Mouse (Mus musculus): ENCODE measurements around the gene Srpk3.
"Not testable (repeated sequence)": the region's sequence is repeated elsewhere in the genome, so short reads cannot be mapped to it uniquely, and the experiment has no call there.

The Srpk3 gene

DNA sequence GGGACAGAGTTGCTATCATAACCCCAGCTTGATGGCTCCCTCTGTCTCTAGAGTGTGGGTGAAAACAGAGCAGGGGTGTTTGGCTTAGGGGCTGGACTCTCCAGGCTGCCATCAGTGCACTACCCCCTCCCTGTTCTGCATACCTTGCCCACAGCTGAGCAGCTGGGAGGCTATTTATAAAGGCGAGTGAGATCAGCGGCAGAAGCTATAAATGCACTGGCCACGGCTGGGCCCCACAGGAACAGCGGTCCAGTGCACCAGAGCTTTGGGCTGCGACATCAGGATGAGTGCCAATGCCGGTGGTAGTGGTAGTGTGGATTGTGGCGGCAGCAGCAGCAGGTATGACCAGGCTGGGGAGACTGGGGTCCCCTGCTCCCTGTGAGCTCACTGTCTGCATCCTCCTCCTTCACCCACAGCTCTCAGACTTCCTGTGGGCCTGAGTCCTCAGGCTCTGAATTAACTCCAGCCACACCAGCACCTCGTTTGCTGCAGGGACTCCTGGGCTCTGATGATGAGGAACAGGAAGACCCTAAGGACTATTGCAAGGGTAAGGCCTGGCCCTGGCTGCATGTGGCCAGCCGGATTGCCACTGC, at the start of gene Srpk3:
Srpk3 (plus strand) TSS at position 238 of the 593 bp plus-strand sequence.
- no peak for DNase-seq (ENCODE audit: inconsistent ontology term)

DNA sequence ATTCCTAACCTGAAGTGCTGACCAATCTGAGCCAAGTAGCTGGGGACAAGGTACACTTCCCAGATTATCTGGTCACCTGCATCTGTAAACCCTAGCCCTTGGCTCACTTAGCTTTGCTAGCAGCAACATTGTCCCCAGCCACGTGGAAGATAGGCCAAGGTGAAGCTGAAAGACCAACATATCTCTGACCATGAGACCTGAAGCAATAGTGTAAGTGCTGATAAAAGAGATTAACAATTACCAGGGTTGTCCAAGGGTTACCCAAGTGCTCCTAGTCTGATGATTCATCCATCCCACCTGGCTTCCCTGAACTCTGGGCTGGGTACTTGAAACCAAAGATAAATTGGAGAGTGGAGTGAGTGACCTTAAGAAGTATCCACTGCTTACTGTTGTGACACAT, 43.3 kb upstream of the Srpk3 start:
- no peak for DNase-seq (ENCODE audit: inconsistent ontology term)

DNA sequence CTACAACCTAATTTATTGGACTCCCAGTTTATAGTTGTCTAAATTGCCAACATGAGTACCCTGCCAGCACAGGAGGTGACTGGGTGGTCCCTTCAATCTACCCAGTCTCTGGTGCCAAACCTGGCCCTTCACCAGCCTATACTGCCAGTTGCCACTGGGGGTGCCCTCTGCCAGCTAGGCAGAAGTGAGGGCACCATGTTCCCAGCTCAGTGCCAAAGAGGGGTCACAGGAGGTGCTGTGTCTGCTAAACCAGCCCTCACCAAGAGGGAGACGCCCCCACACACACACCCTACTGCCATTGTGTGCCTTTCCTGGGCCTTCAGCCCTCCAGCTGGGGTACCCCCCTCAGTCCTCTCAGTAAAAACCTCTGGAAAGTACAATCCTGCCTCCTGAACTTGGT, 36.0 kb upstream of the Srpk3 start:
- DNase-seq (ENCODE audit: inconsistent ontology term): no peak

DNA sequence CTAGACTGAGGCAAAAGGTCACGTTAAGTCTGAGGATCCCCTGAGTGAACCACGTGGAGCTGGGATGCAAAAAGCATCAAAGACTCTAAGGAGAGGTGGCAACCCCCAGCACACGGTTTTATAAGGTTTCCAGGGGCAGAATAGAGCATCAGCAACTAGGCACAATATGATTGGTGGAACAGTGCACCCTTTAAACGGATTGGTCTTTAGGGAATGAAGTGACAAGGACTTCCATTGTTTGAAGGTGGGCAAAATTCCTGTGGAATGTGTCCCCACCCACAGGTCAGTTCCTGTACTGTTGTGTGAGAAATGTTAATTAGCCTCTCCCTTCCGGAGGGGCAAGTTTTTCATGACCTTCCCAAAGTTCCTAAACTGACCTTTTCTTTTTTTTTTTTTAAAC, 35.1 kb upstream of the Srpk3 start:
- no peak for DNase-seq (ENCODE audit: inconsistent ontology term)

DNA sequence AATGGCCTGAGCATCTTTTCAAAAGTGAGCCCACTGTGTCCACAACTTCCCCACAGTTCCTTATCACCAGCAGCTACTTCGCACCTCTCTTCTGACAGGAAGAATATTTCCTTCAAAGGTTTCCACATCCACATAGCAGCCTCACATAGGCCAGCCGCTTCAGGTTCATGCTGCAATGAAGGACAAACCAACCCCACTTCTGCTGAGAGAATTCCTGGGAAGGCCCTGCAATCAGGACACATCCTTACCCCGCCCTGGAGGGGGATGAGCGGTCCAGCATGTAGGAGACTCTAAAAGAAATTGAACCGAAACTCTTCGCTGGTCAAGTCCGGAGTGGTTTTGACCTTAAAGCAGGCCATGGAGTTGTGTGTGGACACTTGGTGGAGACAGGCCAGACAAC, 34.4 kb upstream of the Srpk3 start:
- not testable (repeated sequence) for DNase-seq (ENCODE audit: inconsistent ontology term)

DNA sequence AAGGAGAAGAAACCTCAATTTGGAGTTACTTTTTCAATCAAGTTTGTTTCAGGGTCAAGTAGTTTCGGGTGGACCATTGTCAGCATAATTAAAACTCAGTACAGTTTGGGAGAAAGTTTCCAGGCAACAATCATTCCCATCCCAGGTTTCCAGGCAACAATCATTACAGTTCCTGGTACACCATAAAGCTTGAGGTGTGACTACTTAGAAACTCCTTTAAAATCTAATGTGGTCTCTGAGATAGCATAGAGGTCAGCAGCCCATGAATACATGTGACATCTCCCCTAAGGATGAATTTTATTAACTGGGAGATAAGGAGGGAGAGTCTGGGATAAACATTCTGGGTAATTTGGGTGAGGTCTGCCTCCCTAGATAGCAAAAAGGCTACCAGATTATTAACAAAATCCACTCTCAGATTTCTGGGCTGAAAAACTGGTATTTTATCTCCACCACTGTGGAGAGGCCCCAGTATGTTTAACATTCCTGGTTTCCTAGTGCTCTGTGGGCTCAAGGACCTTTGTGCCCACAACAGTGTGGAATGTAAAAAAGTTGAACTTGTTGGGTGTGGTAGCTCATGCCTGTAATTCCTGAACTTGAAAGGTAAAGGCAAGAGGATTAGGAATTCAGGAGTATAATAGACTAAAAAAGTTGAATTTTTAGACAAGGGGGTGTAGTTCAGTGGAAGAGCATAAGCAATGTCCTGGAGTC, 29.3 kb upstream of the Srpk3 start:
- no peak for DNase-seq (ENCODE audit: inconsistent ontology term)

DNA sequence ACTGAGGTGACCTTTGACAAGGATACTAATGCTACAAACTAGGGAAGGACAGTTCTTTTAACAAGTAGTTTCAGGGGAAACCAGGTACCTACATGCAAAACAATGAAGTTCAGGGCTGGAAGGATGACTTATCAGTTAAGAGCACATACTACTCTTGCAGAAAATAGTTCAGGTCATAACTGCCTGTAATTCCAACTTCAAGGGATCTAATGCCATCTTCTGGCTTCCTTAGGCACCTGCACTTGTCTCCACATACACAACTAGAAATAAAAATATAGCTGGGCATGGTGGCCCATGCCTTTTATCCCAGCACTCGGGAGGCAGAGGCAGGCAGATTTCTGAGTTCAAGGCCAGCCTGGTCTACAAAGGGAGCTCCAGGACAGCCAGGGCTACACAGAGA, 25.2 kb upstream of the Srpk3 start:
- no peak for DNase-seq (ENCODE audit: inconsistent ontology term)

DNA sequence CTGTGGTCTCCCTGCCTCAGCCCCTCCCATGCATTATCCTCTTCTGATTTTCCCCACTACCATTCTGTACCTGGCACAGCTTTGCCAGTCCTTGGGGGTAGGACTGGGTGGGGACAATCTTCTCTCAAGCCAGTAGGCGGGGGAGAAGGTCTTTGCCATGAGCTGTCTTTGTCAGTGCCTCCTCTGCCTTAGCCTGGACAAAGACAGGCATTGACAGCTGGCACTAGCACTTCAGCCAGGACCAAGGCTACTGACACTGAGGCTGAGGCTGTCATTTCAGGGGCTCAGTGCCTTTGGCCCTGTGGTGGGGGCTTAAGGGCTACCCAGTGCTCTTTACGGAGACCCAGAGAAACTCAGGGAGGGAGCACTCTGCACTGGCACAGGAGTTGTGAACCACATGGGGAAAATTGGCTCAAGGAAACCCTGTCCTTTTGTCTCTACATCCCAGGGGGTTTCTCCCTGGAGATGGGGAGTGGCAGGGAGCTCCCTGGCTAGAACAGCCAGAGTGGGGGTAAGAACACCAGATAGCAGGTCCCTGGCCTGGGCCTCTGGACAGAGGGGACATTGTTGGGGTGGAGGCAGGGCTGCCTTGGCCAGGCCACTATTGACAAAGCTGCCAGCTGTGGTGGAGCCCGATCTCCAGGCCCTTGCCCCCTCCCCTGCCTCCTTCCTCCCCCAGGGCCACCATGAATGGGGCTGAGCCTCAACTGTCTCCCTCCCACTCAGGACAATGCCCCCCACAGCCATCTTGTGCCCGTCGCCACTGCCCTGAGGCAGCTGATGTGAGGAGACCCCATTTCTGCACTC, 17.7 kb upstream of the Srpk3 start, which contains the start of gene Plxnb3:
Plxnb3 (plus strand) TSS at position 757 of the 807 bp plus-strand sequence.
- no peak for DNase-seq (ENCODE audit: inconsistent ontology term)

DNA sequence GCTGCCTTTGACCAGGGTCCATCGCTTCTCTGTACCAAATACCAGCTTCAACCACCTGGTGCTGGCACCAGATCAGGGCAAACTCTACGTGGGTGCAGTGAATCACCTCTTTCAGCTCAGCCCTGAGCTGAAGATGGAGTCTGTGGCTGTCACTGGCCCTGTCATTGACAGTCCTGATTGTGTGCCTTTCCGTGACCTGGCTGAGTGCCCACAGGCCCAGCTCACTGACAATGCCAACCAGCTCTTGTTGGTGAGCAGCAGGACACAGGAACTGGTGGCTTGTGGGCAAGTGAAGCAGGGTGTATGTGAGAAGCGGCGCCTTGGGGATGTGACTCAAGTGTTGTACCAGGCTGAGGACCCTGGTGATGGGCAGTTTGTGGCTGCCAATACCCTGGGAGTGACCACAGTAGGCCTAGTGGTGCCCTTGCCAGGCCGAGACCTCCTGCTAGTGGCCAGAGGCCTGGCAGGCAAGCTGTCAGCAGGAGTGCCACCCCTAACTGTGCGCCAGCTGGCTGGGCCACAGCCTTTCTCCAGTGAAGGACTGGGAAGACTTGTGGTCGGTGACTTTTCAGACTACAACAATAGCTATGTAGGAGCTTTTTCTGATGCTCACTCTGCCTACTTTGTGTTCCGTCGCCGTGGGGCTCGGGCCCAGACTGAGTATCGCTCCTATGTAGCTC, 15.5 kb upstream of the Srpk3 start:
- DNase-seq (ENCODE audit: inconsistent ontology term): peak; percentile 71

DNA sequence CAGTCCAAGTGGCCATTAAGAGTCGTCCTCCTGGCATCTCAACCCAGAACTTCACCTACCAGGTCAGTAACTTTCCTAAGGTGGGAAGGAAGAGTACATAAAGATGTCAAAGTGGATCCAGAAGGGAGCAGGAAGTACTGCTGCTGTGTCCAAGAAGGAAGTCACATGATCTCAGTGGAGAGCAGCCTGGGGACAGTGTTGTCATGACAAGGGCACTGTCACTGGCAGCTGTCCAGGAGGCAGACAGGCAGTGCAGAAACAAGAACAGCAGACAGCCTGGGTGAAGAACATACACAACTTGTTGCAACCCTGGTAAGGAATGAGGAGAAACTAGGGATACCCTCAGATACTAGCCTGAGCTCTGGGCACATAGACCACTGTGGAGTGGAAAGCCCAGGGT, 8.9 kb upstream of the Srpk3 start:
- DNase-seq (ENCODE audit: inconsistent ontology term): no peak

DNA sequence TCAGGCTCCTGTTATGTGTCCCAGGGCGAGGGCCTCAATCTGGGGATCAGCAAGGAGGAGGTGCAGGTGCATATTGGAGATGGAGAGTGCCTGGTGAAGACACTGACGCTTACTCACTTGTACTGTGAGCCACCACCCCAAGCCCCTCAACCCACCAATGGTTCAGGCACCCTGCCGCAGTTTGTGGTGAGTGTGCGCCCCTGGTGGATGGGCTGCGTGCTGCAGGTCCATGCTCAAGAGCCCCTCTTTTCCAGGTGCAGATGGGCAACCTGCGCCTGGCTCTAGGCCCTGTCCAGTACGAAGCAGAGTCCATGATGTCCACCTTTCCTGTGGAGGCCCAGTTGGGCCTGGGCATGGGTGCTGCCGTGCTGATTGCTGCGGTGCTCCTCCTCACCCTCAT, 6.9 kb upstream of the Srpk3 start:
- no peak for DNase-seq (ENCODE audit: inconsistent ontology term)

DNA sequence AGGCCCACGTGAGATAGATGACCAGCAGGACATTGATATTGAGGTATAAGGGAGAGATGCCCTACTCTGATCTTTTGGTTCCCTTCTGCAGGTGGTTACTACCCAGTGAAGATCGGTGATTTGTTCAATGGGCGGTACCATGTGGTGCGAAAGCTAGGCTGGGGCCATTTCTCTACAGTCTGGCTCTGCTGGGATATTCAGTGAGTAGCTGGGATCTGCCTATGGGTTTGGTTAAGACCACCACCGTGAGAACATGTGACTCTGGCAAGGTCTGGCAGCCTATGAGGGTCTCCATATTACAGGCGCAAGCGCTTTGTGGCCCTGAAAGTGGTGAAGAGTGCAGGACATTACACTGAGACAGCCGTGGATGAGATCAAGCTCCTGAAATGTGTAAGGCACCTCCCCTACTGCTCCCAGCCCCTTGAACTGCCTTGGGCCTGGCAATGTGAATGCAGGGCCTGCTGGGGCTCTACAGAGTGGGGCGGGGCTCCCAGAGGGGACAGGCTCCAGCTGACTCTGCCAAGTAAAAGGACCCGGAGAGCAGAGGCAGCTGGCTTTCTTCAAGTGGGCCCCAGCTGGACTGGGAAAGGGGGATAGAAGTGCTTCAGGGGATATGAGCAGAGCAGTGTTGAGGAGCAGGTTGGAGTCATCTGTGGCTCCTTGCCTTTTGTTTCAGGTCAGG, 738 bp downstream of the Srpk3 start:
- no peak for DNase-seq (ENCODE audit: inconsistent ontology term)

DNA sequence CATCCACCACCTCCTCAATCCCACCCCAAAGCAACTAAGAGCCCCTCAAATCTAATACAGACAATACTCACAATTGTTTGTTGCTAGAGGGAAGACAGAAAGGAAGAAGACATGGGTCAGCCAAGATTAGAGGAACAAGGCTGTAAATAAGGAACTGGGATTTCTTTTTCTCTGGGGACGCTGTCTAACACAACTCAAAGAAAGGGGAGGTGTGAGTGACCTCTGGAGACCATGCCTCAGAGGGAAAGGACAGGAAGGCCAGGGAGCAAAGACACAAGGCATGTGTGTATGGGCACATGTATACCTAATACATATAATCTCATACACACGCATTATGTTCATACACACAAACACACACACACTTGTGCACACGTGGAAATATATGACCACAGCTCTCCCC, 8.0 kb downstream of the Srpk3 start:
- no peak for DNase-seq (ENCODE audit: inconsistent ontology term)

DNA sequence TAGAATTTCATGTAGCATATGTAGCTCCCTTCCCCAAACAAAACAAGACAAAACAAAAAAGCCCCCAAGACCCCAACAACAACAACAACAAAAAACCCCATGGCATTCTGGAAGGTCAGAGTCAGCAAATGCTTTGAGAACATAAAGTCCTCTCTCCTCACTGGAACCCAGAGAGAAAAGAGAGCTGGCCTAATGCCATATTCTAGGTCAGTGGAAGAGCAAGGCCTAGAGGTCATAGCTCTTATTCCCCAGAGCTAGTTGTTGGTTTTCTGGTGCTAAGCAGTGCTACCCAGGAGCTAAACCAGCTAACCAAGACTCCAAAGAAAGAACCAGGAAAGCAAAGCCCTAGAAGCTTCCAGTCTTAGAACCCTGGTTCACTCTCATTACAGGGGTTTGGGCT, 11.5 kb downstream of the Srpk3 start:
- DNase-seq (ENCODE audit: inconsistent ontology term): no peak

DNA sequence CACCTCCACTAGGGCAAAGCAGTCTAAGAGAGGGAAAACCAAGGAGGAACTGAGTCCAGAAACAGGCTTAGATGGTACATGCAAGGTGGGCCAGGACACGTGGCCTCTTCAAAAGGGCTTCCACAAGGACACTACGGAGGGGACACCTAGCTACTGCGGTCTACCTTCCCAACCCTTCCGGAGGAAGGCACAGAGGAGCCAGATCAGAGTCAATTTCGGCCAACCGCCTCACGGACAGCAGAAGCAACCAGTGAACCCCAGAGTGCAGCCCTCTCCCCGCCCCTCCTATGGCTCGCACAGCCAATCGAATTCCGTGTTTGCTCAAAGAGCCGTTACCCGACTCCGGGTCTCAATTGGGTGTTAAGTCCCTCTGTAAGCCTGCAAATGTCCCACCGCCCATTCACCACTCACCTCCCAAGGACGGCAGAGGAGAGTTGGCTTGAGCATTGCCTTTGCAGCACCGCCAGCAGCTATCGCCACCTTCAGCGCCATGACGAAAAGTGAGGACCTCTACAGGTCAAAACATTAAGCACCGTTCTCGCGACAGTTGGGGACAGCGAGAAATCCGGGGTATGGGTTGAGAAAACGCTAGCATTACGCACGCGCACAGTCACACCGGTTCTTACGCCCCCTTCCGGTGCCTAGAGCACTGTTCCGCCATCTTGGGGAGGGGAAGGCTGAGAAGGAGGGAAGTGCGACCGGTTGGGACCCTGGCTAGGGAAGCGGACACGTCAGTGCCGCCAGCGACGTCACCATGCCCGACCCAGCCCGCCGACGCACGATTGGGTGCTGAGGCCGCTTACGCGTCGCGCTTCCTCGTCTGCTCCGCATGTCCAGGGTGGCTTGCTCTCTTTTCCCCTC, 12.4 kb downstream of the Srpk3 start, which contains the start of the genes Idh3g and Ssr4:
Idh3g (minus strand) TSS at position 534 of the 861 bp plus-strand sequence.
Ssr4 (plus strand) TSS at position 665 of the 861 bp plus-strand sequence.
- peak; percentile 97 for DNase-seq (ENCODE audit: inconsistent ontology term)

DNA sequence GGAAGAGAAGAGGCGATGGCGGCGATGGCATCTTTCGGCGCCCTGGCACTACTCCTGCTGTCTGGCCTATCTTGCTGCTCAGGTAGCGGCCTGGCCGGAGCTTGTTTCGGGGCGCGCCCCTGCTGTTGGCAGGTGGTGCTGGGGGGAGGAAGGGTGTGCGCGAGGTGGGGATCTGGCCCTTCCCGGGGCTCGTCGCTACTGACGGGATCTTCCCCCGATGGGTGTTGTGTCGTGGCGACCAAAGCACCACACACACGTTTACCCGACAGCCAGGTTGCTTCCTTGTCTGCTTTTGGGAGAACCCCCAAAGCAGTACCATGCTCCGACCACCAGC, 13.0 kb downstream of the Srpk3 start:
- DNase-seq (ENCODE audit: inconsistent ontology term): no peak

DNA sequence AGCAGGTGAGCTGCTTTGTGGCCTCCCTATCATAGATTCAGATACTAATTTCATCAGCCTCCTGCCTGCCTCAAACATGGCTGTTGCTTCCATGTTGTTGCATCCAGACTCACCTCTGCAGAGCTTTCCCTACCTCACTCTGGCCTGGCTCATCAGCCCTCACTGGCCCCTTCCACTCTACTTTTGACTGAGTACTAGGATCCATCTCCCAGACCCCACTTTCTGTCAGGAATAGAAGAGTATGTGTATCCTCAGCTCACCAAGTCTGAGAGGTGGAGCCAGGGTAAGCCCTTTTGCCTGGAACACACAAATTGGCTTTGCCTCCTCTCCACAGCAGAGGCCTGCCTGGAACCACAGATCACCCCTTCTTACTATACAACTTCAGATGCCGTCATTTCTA, 14.3 kb downstream of the Srpk3 start:
- DNase-seq (ENCODE audit: inconsistent ontology term): no peak

DNA sequence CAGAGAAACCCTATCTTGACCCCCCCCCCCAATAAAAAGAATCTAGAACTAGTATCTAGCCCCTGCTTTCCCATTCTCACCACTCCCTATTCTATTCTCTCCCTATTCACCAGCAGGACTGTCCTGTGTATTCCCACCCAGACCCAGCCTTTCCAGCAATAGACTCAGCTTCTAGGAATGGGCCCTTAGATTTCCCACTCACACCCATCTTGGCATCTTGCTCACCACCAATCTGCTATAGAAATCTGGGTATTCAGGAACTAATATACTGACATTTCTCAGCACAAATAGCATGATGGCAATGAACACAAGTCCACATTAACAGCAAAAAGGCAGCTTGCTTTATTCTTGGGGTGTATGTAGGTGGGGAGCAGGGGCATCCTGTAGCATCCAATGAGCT, 18.8 kb downstream of the Srpk3 start:
- DNase-seq (ENCODE audit: inconsistent ontology term): no peak

DNA sequence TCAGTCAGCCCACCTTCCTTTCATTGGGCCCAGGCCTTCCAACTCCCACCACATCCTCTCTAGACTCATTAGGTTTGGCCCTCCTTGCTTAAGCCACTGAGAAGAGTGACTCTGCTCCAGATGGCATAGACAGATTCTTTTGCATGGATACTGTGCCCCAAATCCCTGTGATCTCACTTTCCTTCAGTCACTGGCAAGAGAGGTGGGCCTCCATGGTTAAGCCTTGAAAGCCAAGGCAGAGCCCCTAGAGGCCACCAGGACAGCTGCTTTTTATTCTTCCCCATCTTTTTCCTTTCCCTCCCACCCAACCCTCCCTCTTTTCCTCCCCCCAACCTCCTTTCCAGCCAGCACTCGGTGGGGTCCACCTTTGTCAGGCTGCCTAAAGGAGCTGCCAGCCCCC, 19.3 kb downstream of the Srpk3 start:
- no peak for DNase-seq (ENCODE audit: inconsistent ontology term)

DNA sequence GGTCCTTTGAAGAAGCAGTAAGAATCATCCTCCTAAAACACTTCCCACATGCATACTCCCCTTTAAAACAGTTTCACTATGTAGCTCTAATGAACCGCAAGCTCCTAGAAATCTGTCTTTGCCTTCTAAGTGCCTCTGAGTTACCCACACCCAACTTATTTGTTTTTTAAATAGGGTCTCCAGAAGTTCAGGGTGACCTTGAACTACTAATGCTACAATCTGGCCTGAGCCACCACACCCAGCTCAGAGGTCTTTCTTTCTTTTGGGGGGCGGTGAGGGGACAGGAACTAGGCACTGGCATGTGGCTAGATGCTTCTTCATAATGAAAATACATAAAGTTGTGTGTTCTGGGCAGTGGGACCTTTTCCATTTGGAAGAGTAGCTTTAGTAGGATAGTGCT, 23.3 kb downstream of the Srpk3 start:
- DNase-seq (ENCODE audit: inconsistent ontology term): no peak

DNA sequence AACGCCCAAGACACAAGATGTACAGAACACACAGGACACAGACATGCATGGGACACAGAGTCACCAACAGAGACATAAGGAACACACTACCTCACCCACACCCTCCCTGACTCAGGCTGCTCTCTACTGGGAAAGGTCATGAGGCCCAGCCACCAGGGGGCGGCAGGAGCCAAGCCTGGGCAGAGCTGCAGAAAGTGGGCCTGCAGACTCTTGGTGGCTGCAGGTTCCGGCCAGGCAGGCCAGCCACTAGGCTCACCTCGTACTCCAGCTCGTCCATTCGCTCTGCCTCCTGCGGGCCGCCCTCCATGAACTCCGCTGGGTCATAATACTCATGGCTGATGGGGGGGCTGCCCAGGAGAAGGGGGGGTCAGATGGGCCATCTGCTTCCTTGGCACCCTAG, 24.3 kb downstream of the Srpk3 start:
- DNase-seq (ENCODE audit: inconsistent ontology term): peak; percentile 75

All from Muller cell, postnatal 12 days (primary cell).